Mouse (Mus musculus): ENCODE data around the gene Slit2. TPM values are rescaled to one million over a fixed set of nuclear protein-coding genes. Genes with fewer than 3 reads are reported as not detected.
A peak's percentile ranks its signal among the peaks of the same experiment; 100 is the strongest.

Slit2 gene
- polyA plus RNA-seq, 1 experiment from 2014 or later, result 127 TPM

DNA sequence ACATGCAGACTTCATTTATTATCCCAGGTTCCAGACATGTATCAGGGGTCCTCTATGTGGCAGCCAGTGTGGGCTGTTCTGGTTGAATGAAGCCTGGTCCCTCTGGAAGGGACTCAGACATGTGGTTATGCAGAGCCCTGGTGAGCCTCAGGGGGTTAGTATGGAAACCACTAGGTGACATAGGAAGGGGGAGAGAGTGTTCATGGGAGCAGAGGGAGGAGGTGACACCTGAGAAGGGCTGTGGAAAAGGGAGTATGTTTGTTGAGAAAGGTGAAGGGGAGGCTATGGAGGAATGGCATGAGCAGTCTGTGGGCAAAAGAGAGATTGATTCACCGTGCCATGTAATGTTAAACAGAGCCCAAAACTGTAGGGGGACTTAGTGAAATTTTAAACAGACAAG, 51.9 kb downstream of the Slit2 start:
- Histone ChIP-seq H3K4me2 (ENCODE audit: low read depth) (no peak overlapping the region), H3K9ac (ENCODE audit: low read length) (no peak overlapping the region), H3K27me3 (ENCODE audit: control insufficient read depth, insufficient read depth, low read length) (no peaks in the 10 kb centered on the region), H3K4me3 (ENCODE audit: low read depth, low read length) (no peak overlapping the region), H3K27ac (ENCODE audit: low read depth, low read length) (no peak overlapping the region), H3K9me3 (ENCODE audit: control insufficient read depth, low read length) (no peaks in the 10 kb centered on the region), H3K36me3 (ENCODE audit: control insufficient read depth, insufficient read depth, low read length) (no peaks in the 10 kb centered on the region), H3K4me1 (ENCODE audit: control insufficient read depth, insufficient read depth, low read length) (no peaks in the 10 kb centered on the region)
- no peak for ATAC-seq (ENCODE audit: insufficient read depth, low FRiP score, low TSS enrichment)
- WGBS, result 61% methylated on average over 1 of the region's 1 CpGs
- no peak for DNase-seq (ENCODE audit: low spot score)

DNA sequence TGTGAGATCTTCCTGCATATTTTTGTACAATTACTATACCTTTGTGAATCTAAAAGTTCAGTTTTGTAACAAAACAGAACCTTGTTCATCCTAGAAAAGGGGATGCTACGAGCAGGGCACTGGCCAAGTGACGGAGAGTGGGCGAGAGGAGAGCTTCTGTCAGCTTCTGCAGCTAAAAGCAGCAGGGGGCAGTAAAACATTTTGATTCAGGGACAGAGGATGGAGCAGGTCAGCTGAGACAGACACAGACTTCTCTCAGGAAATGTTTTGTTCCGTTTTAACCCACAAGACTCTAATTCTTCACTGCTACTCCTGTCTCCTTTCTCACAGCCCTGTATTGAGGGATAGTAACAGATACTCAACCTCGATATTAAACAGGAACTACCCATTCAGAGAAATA, 55.1 kb downstream of the Slit2 start:
- 46% methylated on average over 5 of the region's 5 CpGs for WGBS
- DNase-seq (ENCODE audit: low spot score) (no peak), ATAC-seq (ENCODE audit: insufficient read depth, low FRiP score, low TSS enrichment) (no peak)

DNA sequence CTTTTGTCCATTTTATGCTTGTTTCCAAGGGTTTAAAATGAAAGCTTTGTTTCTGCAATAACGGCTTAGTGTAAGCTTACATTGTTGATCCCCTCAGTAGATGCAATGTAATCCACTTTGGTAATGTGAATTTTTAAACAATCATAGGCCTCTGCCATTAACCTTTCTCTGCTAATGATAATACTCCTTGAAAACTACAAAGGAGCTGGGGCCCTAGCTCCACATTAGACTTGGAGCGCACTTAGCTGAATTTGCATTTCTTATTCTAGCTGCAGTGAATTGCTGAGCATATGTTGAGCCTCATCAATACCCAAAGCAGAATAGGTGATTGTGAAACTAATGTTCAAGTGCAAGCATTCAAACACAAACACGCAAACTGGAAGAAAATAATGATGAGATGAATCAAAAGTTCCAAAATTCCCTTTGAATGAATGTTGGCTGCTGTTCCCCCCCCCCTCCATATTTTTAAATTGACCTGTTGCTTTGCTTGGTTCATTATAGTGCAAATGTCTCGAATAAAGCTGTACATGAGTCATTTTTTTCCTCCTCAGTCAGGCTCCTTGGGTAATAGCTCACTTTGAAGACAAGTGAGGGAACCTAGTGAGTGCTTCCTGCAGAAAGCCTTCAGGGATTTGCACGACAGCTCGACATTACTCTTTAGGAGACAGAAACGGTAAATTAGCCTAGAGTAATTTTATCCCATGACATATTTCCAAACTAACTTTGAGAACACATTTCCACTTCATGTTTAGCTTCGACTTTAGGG, 66.2 kb downstream of the Slit2 start:
- DNase-seq (ENCODE audit: low spot score), result no peak
- Histone ChIP-seq H3K27ac (ENCODE audit: low read depth, low read length) (no peak overlapping the region), H3K4me3 (ENCODE audit: low read depth, low read length) (no peak overlapping the region), H3K36me3 (ENCODE audit: control insufficient read depth, insufficient read depth, low read length) (no peaks in the 10 kb centered on the region), H3K4me1 (ENCODE audit: control insufficient read depth, insufficient read depth, low read length) (no peaks in the 10 kb centered on the region), H3K9me3 (ENCODE audit: control insufficient read depth, low read length) (no peaks in the 10 kb centered on the region), H3K27me3 (ENCODE audit: control insufficient read depth, insufficient read depth, low read length) (no peaks in the 10 kb centered on the region), H3K9ac (ENCODE audit: low read length) (no peak overlapping the region), H3K4me2 (ENCODE audit: low read depth) (no peak overlapping the region)
- no peak for ATAC-seq (ENCODE audit: insufficient read depth, low FRiP score, low TSS enrichment)
- 50% methylated on average over 8 of the region's 8 CpGs for WGBS

More for the DNA sequence above, 55.1 kb downstream of the Slit2 start:
- Histone ChIP-seq H3K27me3 (ENCODE audit: control insufficient read depth, insufficient read depth, low read length) (no peaks in the 10 kb centered on the region), H3K4me2 (ENCODE audit: low read depth) (no peak overlapping the region), H3K36me3 (ENCODE audit: control insufficient read depth, insufficient read depth, low read length) (no peaks in the 10 kb centered on the region), H3K4me3 (ENCODE audit: low read depth, low read length) (no peak overlapping the region), H3K9me3 (ENCODE audit: control insufficient read depth, low read length) (no peaks in the 10 kb centered on the region), H3K4me1 (ENCODE audit: control insufficient read depth, insufficient read depth, low read length) (no peaks in the 10 kb centered on the region), H3K9ac (ENCODE audit: low read length) (no peak overlapping the region), H3K27ac (ENCODE audit: low read depth, low read length) (no peak overlapping the region)

DNA sequence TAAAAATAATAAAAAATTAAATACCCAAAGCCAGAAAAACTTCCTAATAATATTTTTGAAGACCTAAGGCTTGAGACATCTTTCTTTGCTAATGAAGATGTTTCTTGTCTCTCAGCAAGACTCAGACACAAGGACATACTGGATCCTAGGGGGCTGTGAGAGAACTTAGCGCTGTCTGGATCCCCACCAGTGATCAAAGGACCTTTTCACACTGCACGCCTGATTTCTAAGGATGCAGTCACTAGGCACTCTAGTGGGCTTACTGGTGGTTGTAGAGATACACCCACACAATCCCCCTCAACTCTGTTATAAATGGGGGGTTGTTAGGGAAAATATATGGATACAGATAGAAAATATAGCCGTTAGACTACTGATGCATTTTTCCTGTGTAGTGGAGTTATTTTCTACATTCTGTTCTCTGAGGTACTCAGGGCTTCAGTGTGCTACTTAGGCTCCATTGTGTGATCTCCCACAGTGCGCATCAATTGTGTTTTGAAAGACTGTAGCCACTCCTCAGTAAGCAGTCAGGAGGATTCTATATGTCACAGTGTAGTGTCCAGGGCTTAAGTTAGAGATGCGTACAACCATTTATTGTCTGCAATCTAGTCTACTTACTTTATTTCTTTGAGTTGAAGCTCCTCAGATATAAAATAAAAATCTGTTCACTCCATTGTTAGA, 67.8 kb downstream of the Slit2 start:
- 54% methylated on average over 5 of the region's 5 CpGs for WGBS
- H3K27me3 ChIP-seq (ENCODE audit: control insufficient read depth, insufficient read depth, low read length), result no peaks in the 10 kb centered on the region
- no peak overlapping the region for H3K9ac ChIP-seq (ENCODE audit: low read length)
- ATAC-seq (ENCODE audit: insufficient read depth, low FRiP score, low TSS enrichment) (no peak), DNase-seq (ENCODE audit: low spot score) (no peak)
- no peaks in the 10 kb centered on the region for H3K36me3 ChIP-seq (ENCODE audit: control insufficient read depth, insufficient read depth, low read length)
- H3K27ac ChIP-seq (ENCODE audit: low read depth, low read length), result no peak overlapping the region
- H3K9me3 ChIP-seq (ENCODE audit: control insufficient read depth, low read length), result no peaks in the 10 kb centered on the region
- no peak overlapping the region for H3K4me3 ChIP-seq (ENCODE audit: low read depth, low read length)
- H3K4me1 ChIP-seq (ENCODE audit: control insufficient read depth, insufficient read depth, low read length), result no peaks in the 10 kb centered on the region
- no peak overlapping the region for H3K4me2 ChIP-seq (ENCODE audit: low read depth)

DNA sequence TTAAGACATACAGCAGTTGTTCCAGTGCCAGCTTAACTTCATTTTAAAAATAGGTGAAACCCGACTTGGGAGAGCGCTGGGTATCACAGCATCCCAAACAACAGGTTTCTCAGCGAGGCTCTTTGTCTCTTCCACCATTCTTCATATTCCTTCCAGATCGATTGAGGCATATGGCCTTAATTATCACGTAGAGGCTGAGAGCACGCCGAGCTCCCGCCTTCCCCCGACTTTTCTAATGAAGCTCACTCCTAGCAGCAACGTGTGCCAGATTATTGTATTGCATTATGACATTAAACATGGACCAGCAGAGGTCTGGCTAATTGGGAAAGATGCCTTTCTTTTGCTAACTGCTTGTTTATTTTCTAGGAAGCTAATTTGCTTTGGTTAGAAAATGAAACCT, 75.7 kb downstream of the Slit2 start:
- Histone ChIP-seq H3K9ac (ENCODE audit: low read length) (no peak overlapping the region), H3K27me3 (ENCODE audit: control insufficient read depth, insufficient read depth, low read length) (no peaks in the 10 kb centered on the region), H3K27ac (ENCODE audit: low read depth, low read length) (no peak overlapping the region), H3K4me1 (ENCODE audit: control insufficient read depth, insufficient read depth, low read length) (no peaks in the 10 kb centered on the region), H3K36me3 (ENCODE audit: control insufficient read depth, insufficient read depth, low read length) (no peaks in the 10 kb centered on the region), H3K4me2 (ENCODE audit: low read depth) (no peak overlapping the region), H3K9me3 (ENCODE audit: control insufficient read depth, low read length) (no peaks in the 10 kb centered on the region), H3K4me3 (ENCODE audit: low read depth, low read length) (no peak overlapping the region)
- WGBS, result 57% methylated on average over 10 of the region's 10 CpGs
- no peak for DNase-seq (ENCODE audit: low spot score)
- ATAC-seq (ENCODE audit: insufficient read depth, low FRiP score, low TSS enrichment), result no peak

DNA sequence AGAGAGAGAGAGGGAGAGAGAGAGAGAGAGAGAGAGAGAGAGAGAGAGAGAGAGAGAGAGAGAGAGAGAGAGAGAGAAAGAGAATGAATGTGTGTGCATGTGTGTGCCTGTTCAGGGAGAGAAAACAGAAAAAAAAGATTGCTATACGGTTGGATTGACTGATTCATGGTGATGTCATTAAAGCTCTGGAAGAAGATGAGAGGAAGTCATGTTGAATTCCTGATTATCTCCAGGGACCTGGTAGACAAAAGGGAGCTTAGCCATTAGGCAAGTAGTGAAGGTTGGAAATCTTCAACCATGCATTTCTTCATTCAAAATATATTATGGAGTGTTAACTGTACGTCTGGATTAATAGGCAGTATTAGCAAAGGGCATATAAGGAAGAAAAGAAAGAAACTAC, 77.8 kb downstream of the Slit2 start:
- Histone ChIP-seq H3K4me2 (ENCODE audit: low read depth) (no peak overlapping the region), H3K9me3 (ENCODE audit: control insufficient read depth, low read length) (no peaks in the 10 kb centered on the region), H3K4me3 (ENCODE audit: low read depth, low read length) (no peak overlapping the region), H3K27ac (ENCODE audit: low read depth, low read length) (no peak overlapping the region), H3K36me3 (ENCODE audit: control insufficient read depth, insufficient read depth, low read length) (no peaks in the 10 kb centered on the region), H3K9ac (ENCODE audit: low read length) (no peak overlapping the region), H3K27me3 (ENCODE audit: control insufficient read depth, insufficient read depth, low read length) (no peaks in the 10 kb centered on the region), H3K4me1 (ENCODE audit: control insufficient read depth, insufficient read depth, low read length) (no peaks in the 10 kb centered on the region)
- ATAC-seq (ENCODE audit: insufficient read depth, low FRiP score, low TSS enrichment) (no peak), DNase-seq (ENCODE audit: low spot score) (no peak)
- WGBS, result 38% methylated on average over 2 of the region's 2 CpGs

DNA sequence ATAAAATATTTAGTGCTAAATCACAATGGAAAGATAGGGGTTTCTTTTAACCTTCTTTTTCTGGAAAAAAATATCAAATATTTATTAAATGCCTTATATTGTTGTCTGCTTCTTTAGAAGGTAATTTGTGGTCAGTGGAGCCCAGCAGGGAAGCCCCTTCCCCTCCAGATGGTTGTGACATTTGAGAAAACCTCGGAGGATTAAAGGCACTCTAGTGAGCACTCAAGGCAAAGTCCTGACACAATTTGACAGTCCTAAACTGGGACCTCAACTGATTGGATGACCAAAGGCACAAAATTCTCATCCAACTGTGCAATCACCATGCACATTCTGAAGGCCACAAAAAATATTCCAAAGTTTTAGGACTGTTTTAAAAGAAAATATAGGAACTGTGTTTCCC, 95.8 kb downstream of the Slit2 start:
- H3K4me2 ChIP-seq (ENCODE audit: low read depth), result no peak overlapping the region
- no peak for ATAC-seq (ENCODE audit: insufficient read depth, low FRiP score, low TSS enrichment)
- H3K27ac ChIP-seq (ENCODE audit: low read depth, low read length), result no peak overlapping the region
- no peaks in the 10 kb centered on the region for H3K36me3 ChIP-seq (ENCODE audit: control insufficient read depth, insufficient read depth, low read length)
- no peaks in the 10 kb centered on the region for H3K4me1 ChIP-seq (ENCODE audit: control insufficient read depth, insufficient read depth, low read length)
- no peaks in the 10 kb centered on the region for H3K9me3 ChIP-seq (ENCODE audit: control insufficient read depth, low read length)
- 25% methylated on average over 1 of the region's 1 CpGs for WGBS
- no peaks in the 10 kb centered on the region for H3K27me3 ChIP-seq (ENCODE audit: control insufficient read depth, insufficient read depth, low read length)
- H3K9ac ChIP-seq (ENCODE audit: low read length), result no peak overlapping the region
- H3K4me3 ChIP-seq (ENCODE audit: low read depth, low read length), result no peak overlapping the region
- DNase-seq (ENCODE audit: low spot score), result no peak

DNA sequence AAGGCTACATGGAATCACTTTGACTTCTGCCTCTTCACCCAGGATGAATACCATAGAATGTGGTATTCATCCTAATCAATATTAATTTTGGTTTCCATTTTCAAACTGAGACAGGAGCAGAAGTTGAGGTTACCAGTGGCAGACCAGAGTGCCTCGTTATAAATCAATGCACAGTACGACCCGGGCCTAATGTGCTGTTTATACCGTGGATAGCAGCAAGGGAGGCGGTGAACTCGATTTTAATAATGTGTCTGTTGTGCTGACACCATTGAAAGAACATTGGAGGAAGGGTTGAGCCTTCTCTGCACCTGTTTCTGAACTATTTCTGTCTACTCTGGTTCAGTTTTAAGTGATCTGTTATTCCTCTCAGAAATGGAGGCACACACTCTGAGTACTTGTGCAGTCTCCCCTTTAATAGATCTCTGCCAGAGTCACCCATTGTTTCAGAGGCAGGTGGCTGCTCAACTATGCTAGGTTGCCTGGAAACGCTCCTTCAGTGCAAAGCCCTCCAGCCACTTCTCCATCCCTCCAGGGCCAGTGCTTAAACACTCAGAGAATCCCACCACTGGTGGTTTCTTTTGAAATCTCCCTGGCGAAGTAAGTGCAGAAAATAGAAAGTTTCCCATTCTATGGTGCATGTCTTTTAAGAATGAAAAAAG, 98.4 kb downstream of the Slit2 start:
- H3K27ac ChIP-seq (ENCODE audit: low read depth, low read length), result no peak overlapping the region
- DNase-seq (ENCODE audit: low spot score), result peak; percentile 39

More for the DNA sequence above, 98.4 kb downstream of the Slit2 start:
- no peaks in the 10 kb centered on the region for H3K27me3 ChIP-seq (ENCODE audit: control insufficient read depth, insufficient read depth, low read length)
- H3K4me1 ChIP-seq (ENCODE audit: control insufficient read depth, insufficient read depth, low read length), result no peaks in the 10 kb centered on the region
- no peaks in the 10 kb centered on the region for H3K9me3 ChIP-seq (ENCODE audit: control insufficient read depth, low read length)
- WGBS, result 52% methylated on average over 8 of the region's 8 CpGs
- H3K4me3 ChIP-seq (ENCODE audit: low read depth, low read length), result no peak overlapping the region
- no peaks in the 10 kb centered on the region for H3K36me3 ChIP-seq (ENCODE audit: control insufficient read depth, insufficient read depth, low read length)
- no peak overlapping the region for H3K4me2 ChIP-seq (ENCODE audit: low read depth)
- peak; percentile 50; the same call in 1 of the 2 replicates for ATAC-seq (ENCODE audit: insufficient read depth, low FRiP score, low TSS enrichment)
- H3K9ac ChIP-seq (ENCODE audit: low read length), result no peak overlapping the region

Data from neural tube, embryonic 11.5 days (tissue).